Comparison of ENCODE assay signal across 8 mouse cellular contexts in genomic region chr5:137533117-137533827, GRCm38 (mm10). TPM values are rescaled to one million over a fixed set of nuclear protein-coding genes. Genes with fewer than 3 reads are reported as not detected.
DNase-seq lines count a peak whose midpoint lies in the region; ATAC-seq and TF ChIP-seq lines count a peak whose summit lies in the region.

Gene Epo (minus strand): TSS chr5:137533242.
Gene Gnb2 (minus strand): TSS chr5:137533510.

- H3K9ac ChIP-seq in forebrain, embryonic 12.5 days: peak within 1 kb of the TSS; percentile 92
- H3K9ac ChIP-seq in heart, postnatal 0 days (replicated peaks; ENCODE audit: low read depth, low read length): peak within 1 kb of the TSS; percentile 73
- peak within 1 kb of the TSS; percentile 92 for H3K9ac ChIP-seq in liver, embryonic 16.5 days (ENCODE audit: low read depth, low read length)
- peak within 1 kb of the TSS; percentile 96 for H3K9ac ChIP-seq in neural tube, embryonic 13.5 days

- peak within 1 kb of the TSS; percentile 97 for H3K27ac ChIP-seq in forebrain, embryonic 12.5 days
- H3K27ac ChIP-seq in heart, postnatal 0 days (ENCODE audit: low read depth): peak within 1 kb of the TSS; percentile 94
- H3K27ac ChIP-seq in liver, embryonic 16.5 days (ENCODE audit: low read length): peak within 1 kb of the TSS; percentile 89
- peak within 1 kb of the TSS; percentile 97 for H3K27ac ChIP-seq in neural tube, embryonic 13.5 days (replicated peaks)
- H3K27ac ChIP-seq in testis, adult 2 months (ENCODE audit: control insufficient read depth, insufficient read depth, low read depth, low read length): peak within 1 kb of the TSS; percentile 100

- H3K27me3 ChIP-seq in E14TG2a.4 (ENCODE audit: insufficient read depth, low read length): peaks cover 14% of the 10 kb centered on the region
- H3K27me3 ChIP-seq in forebrain, embryonic 12.5 days: no peaks in the 10 kb centered on the region; the same call in 1 of the 2 replicates
- H3K27me3 ChIP-seq in heart, postnatal 0 days (ENCODE audit: control insufficient read depth, insufficient read depth, low read length): no peaks in the 10 kb centered on the region
- H3K27me3 ChIP-seq in liver, embryonic 16.5 days (ENCODE audit: control insufficient read depth, insufficient read depth, low read depth, low read length): no peaks in the 10 kb centered on the region
- no peaks in the 10 kb centered on the region for H3K27me3 ChIP-seq in neural tube, embryonic 13.5 days
- H3K27me3 ChIP-seq in testis, adult 2 months (ENCODE audit: control insufficient read depth, insufficient read depth, low read length): no peaks in the 10 kb centered on the region

- peak; percentile 82 for TF ChIP-seq POLR2A in testis, adult 2 months (IDR thresholded peaks at IDR 0.05; ENCODE audit: control insufficient read depth, low read depth, low read length)

- H3K4me1 ChIP-seq in E14TG2a.4 (replicated peaks; ENCODE audit: low read depth, low read length): peaks cover 46% of the 10 kb centered on the region
- peaks cover 24% of the 10 kb centered on the region for H3K4me1 ChIP-seq in forebrain, embryonic 12.5 days
- peaks cover 6% of the 10 kb centered on the region; the same call in 1 of the 2 replicates for H3K4me1 ChIP-seq in heart, postnatal 0 days (ENCODE audit: control insufficient read depth, insufficient read depth)
- peaks cover 24% of the 10 kb centered on the region for H3K4me1 ChIP-seq in liver, embryonic 16.5 days (ENCODE audit: control insufficient read depth, low read depth, low read length)
- H3K4me1 ChIP-seq in neural tube, embryonic 13.5 days (replicated peaks): peaks cover 22% of the 10 kb centered on the region
- H3K4me1 ChIP-seq in testis, adult 2 months (ENCODE audit: control insufficient read depth, insufficient read depth, low read length): peaks cover 15% of the 10 kb centered on the region

- H3K4me2 ChIP-seq in forebrain, embryonic 12.5 days: peak within 1 kb of the TSS; percentile 96
- H3K4me2 ChIP-seq in heart, postnatal 0 days (ENCODE audit: low read depth, low read length): peak within 1 kb of the TSS; percentile 93
- peak within 1 kb of the TSS; percentile 93 for H3K4me2 ChIP-seq in liver, embryonic 16.5 days (ENCODE audit: low read depth, low read length)
- H3K4me2 ChIP-seq in neural tube, embryonic 13.5 days: peak within 1 kb of the TSS; percentile 96

- H3K9me3 ChIP-seq in E14TG2a.4 (ENCODE audit: low read length): no peaks in the 10 kb centered on the region
- no peaks in the 10 kb centered on the region for H3K9me3 ChIP-seq in forebrain, embryonic 12.5 days
- H3K9me3 ChIP-seq in heart, postnatal 0 days (replicated peaks; ENCODE audit: control insufficient read depth, low read length): no peaks in the 10 kb centered on the region
- no peaks in the 10 kb centered on the region for H3K9me3 ChIP-seq in liver, embryonic 16.5 days (replicated peaks; ENCODE audit: control insufficient read depth, low read length)
- no peaks in the 10 kb centered on the region for H3K9me3 ChIP-seq in neural tube, embryonic 13.5 days

- under 1% methylated on average over 39 of the region's 40 CpGs for WGBS in forebrain, embryonic 12.5 days
- under 1% methylated on average over 40 of the region's 40 CpGs for WGBS in heart, postnatal 0 days
- WGBS in liver, embryonic 16.5 days (ENCODE audit: insufficient replicate concordance): under 1% methylated on average over 40 of the region's 40 CpGs
- WGBS in neural tube, embryonic 13.5 days: under 1% methylated on average over 40 of the region's 40 CpGs

- peak; percentile 99 for DNase-seq in c-Kit-positive CD71-positive TER-119-positive erythroid progenitor cells, embryonic 14.5 days (ENCODE audit: low spot score)
- peak; percentile 97 for DNase-seq in heart, postnatal 0 days (ENCODE audit: low spot score)
- peak; percentile 100 for DNase-seq in kidney, postnatal 4 days

- peak; percentile 74 for ATAC-seq in forebrain, embryonic 12.5 days (ENCODE audit: low FRiP score)
- ATAC-seq in heart, postnatal 0 days (ENCODE audit: insufficient read depth, low read depth): peak; percentile 85
- ATAC-seq in liver, embryonic 16.5 days (ENCODE audit: low read depth): peak; percentile 83
- ATAC-seq in neural tube, embryonic 13.5 days (ENCODE audit: low read depth): peak; percentile 62

- peak within 1 kb of the TSS; percentile 89 for H3K4me3 ChIP-seq in E14TG2a.4 (replicated peaks; ENCODE audit: low read length)
- H3K4me3 ChIP-seq in forebrain, embryonic 12.5 days (replicated peaks): peak within 1 kb of the TSS; percentile 71
- peak within 1 kb of the TSS; percentile 93 for H3K4me3 ChIP-seq in heart, postnatal 0 days (ENCODE audit: low read depth, low read length)
- peak within 1 kb of the TSS; percentile 71 for H3K4me3 ChIP-seq in liver, embryonic 16.5 days (ENCODE audit: low read depth, low read length)
- peak within 1 kb of the TSS; percentile 89 for H3K4me3 ChIP-seq in neural tube, embryonic 13.5 days
- peak within 1 kb of the TSS; percentile 99 for H3K4me3 ChIP-seq in testis, adult 2 months (ENCODE audit: control insufficient read depth, low read depth, low read length)

- TF ChIP-seq CTCF in E14TG2a.4 (conservative IDR thresholded peaks at IDR 0.05; ENCODE audit: low read length): no peak
- no peak for TF ChIP-seq CTCF in heart, postnatal 0 days (IDR thresholded peaks at IDR 0.05; ENCODE audit: low read depth)
- TF ChIP-seq CTCF in testis, adult 2 months (IDR thresholded peaks at IDR 0.05; ENCODE audit: control insufficient read depth, insufficient read depth, insufficient replicate concordance, low read depth, low read length): no peak

- TF ChIP-seq EP300 in heart, postnatal 0 days (IDR thresholded peaks at IDR 0.05; ENCODE audit: low read depth): peak; percentile 82

- peaks cover 22% of the 10 kb centered on the region for H3K36me3 ChIP-seq in E14TG2a.4 (ENCODE audit: insufficient read depth, low read length)
- peaks cover 20% of the 10 kb centered on the region for H3K36me3 ChIP-seq in forebrain, embryonic 12.5 days (replicated peaks)
- peaks cover 19% of the 10 kb centered on the region for H3K36me3 ChIP-seq in heart, postnatal 0 days (replicated peaks; ENCODE audit: control insufficient read depth, insufficient read depth, low read length)
- H3K36me3 ChIP-seq in liver, embryonic 16.5 days (ENCODE audit: control insufficient read depth, insufficient read depth): peaks cover 19% of the 10 kb centered on the region
- H3K36me3 ChIP-seq in neural tube, embryonic 13.5 days: peaks cover 20% of the 10 kb centered on the region
- no peaks in the 10 kb centered on the region for H3K36me3 ChIP-seq in testis, adult 2 months (ENCODE audit: control insufficient read depth, insufficient read depth, low read length)

RNA-seq across cellular contexts. Expression of gene Epo, which starts in this region (rescaled TPM):
- polyA plus RNA-seq in forebrain, embryonic 12.5 days (2016; fragmentation: Nextera tagmentation; extraction: Ambion mirVana): 0.38 and 0.47 TPM in 2 replicates
- total RNA-seq in heart, postnatal 0 days (2014; rRNA removed; ENCODE audit: low replicate concordance): not detected in 2 replicates
- not detected in 2 replicates for polyA plus RNA-seq in heart, postnatal 0 days (2015; fragmentation: Nextera tagmentation; extraction: Ambion mirVana)
- polyA plus RNA-seq in liver, embryonic 16.5 days (2015; fragmentation: Nextera tagmentation; extraction: Ambion mirVana): 0.81 and 1.2 TPM in 2 replicates
- not detected in 2 replicates for polyA plus RNA-seq in neural tube, embryonic 13.5 days (2015; fragmentation: Nextera tagmentation; extraction: Ambion mirVana)
- polyA plus RNA-seq in testis, adult 2 months (2012; rRNA removed): not detected in 2 replicates

RNA-seq across cellular contexts. Expression of gene Gnb2, which starts in this region (rescaled TPM):
- polyA plus RNA-seq in forebrain, embryonic 12.5 days (2016; fragmentation: Nextera tagmentation; extraction: Ambion mirVana): 411 and 417 TPM in 2 replicates
- total RNA-seq in heart, postnatal 0 days (2014; rRNA removed; ENCODE audit: low replicate concordance): 599 and 872 TPM in 2 replicates
- polyA plus RNA-seq in heart, postnatal 0 days (2015; fragmentation: Nextera tagmentation; extraction: Ambion mirVana): 301 TPM in 2 replicates
- 125 and 127 TPM in 2 replicates for polyA plus RNA-seq in liver, embryonic 16.5 days (2015; fragmentation: Nextera tagmentation; extraction: Ambion mirVana)
- polyA plus RNA-seq in neural tube, embryonic 13.5 days (2015; fragmentation: Nextera tagmentation; extraction: Ambion mirVana): 486 and 510 TPM in 2 replicates
- 369 and 402 TPM in 2 replicates for polyA plus RNA-seq in testis, adult 2 months (2012; rRNA removed)

Comparison
In these comparisons a context has a peak if more than half of its experiments do, and no peak if none do; other contexts are left out.
1. Peak in every context shown above with its lines: DNase-seq, ATAC-seq, H3K4me3 ChIP-seq and H3K27ac ChIP-seq.